Mouse (Mus musculus) R1 (cell line): ENCODE data around the gene Sel1l.

Experiments used
- DNase-seq: peaks from one replicate; pipeline ENCODE4 v3.0.0-alpha.2; 2018; ENCODE audit warnings: low read depth, low spot score

The Sel1l gene

DNA sequence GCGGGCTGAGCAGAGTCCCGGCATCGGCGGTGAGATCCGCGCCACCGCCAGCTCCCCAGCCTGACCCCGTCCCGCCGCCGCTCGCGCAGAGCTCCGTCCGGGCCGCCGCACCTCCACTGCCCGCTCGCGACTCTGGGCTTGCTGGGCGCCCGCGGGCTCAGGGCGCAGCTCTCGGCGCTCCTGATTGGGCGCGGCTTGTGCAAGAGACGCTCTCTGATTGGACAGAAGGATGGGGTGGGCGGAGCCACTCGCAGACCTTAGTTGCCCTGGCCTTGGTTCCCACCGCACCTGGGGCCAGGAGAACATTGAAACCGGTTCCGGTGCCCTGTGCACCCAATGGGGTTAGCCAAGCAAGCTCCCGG lies 70.0 kb downstream of the Sel1l start:
- peak; percentile 92 for DNase-seq

DNA sequence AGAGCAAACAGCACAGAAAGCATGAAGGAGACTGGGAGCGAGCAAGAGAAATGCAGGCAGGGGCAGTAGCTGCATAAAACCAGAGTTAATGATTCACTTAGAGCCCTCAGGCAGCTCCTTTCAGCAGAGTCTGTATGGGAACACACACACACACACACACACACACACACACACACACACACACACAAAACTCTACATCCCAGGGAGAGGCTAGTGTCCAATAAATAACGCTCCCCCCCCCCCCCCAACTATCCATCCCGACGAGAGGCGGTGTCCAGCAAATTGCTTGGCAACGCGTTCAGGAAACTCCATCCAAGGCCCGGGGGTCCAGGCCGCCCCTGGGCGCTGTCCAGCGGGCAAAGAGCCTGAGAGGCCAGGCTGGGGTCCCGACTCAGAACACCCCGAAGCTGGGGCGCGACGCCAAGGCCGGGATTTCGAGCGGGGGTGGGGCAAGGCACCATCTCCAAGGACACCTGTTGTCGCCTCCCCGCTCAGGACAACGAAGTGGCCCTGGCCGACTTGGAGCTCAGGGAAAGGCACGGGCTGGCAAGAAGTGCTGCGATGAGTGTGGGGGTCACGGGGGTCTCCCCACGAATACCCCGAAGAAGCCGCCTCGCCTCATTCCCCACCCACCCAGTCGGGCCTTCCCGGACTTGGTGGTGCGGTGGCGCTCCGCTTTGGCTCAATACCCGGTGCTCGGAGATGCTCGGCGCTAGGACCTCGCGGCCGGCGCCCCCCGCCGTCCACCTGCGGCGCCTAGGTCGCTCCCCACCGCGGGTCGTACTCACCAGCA lies 70.5 kb downstream of the Sel1l start:
- peak; percentile 61 for DNase-seq

DNA sequence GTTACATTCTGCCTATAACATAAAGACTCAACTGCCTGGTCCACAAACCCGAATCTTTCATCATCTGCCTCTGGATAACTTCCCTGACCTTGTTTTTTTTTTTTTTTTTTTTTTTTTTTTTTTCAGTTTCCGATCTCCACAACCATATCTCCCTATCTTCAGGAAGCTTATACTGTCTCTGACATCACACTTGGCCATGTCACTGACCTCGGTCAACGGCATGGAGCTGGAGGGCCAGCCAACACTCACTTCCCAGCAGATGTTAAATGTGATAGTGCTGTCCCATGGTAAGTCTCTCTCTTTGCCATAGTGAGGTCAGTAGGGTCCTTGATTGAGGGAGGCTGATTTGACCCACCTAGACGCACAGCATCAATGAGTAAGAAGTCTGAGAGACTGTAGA lies 72.6 kb downstream of the Sel1l start:
- no peak for DNase-seq

DNA sequence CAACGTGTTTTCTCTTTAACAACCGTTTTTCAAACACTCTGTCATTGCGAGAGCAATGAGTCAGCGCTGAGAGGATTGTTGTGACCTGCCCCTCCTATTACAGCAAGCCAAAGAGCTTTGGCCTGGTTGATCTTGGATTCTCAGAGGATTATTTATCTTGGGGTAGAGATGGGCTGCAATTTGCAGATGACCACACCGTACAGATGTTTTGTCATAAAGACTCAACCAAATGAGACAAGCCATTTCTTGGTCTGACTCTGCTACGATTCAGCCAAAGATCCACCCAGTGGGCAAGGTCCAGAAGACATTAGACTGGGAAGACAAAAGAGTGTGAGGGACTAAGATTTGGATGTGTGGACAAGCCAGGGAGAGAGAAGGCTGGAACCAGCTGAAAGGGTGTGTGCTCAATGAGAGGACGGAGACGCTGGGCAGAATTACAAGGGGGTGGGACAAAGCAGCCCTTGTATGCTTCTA lies 74.1 kb downstream of the Sel1l start:
- no peak for DNase-seq

DNA sequence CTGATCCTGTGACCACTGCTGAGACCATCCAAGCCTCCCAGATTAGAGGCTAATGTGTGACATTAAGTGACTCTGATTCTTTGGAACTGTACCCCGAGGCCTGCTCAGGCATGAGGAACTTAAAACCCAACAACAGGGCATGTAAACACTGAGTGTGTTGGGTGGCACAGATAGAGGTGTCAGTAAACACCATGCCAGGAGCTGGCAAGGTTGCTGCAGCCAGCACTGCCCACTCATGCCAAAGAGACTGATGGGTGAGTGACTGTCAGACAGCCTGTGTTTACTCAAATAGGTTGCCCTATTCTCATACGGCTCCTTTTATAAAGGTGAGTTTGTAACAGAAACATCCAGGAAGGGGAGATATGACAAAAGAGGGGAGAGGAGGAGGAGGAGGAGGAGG lies 80.1 kb downstream of the Sel1l start:
- no peak for DNase-seq

DNA sequence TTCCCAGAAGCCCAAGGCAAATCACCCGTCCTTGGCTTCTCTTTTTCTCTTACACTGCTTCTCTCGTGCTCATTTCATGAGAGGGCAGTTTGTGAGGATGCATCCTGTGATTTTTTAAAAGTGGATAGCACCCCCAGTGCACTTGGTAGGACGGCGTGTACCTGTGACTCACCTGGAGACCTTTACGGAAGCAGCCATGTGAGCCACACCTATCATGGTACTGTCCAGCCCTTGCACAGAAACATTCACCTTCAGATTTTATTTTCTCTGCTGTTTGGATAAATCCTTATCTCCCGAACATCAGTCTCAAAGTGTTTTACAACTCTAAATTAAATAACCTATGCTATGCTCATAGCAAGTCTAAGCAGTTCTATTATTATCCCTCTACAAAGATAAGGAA lies 80.8 kb downstream of the Sel1l start:
- no peak for DNase-seq

DNA sequence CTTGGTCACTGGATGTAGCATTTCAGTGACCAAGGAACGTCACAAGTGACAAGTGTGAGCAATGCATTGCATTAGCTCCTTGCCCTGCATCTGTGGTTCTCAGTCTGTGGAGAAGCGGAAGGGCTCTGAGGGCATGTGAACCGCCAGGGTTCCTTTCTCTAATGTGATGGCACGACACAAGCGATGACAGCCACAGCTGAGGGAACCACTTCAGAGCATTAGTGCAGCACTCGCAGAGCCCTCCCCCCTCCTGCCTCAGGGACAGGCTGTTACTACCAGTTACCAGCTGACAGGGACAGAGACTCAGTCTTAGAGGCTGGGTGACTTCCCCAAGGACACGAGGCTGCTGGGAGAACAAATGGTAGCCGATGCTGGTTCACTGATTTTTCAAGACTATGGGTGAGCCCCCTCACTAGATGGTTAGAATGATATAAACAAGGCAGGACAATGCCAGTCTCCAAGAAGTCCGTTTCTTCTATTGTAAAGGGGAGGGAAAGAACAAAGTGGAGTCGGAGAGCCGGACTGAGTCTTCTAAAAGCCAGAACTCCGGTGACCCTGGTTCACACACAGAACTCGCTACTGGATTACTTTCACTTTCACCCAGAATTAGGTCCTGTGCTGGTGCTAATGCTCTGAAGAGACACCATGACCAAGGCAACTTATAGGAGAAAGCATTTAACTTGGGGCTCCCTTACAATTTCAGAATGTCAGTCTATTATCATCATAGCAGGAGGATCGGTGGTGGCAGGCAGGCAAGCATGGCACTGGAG lies 82.4 kb downstream of the Sel1l start:
- no peak for DNase-seq

DNA sequence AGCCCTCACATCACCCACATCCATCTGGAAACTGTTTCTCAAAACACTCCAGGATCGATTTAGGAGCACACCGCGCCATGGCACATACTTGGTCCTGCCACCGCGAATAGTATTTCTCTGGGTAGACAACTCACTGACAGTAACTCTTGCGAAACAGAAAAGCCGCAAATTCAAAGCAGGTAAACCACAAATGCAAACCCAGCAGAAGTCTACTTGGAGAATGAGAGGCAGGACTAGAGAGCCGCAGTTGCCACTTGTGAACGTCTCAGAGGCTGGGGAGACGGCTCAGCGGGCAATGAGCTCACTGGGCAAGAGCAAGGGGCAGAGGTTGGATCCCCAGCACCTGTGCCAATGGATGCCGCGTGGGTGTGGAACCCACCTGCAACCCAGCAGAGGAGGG lies 83.5 kb downstream of the Sel1l start:
- DNase-seq: no peak

DNA sequence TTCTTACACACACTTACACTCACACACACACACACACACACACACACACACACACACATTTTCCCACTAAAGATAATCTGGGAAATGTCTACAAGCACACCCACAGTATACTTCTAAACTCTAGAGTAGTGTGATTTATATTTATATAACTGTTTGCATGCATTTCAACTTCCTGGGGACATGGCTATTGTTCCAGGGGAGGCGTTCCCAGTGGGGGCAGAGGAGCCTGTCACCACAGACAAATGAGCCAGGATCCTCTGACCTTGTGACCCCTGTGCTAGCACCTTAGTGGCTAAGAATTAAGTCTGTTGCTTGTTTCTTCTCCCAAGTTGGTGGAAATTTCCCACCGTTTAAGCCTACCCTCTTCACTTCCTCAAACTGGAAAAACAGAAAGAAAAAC lies 83.9 kb downstream of the Sel1l start:
- peak; percentile 65 for DNase-seq

DNA sequence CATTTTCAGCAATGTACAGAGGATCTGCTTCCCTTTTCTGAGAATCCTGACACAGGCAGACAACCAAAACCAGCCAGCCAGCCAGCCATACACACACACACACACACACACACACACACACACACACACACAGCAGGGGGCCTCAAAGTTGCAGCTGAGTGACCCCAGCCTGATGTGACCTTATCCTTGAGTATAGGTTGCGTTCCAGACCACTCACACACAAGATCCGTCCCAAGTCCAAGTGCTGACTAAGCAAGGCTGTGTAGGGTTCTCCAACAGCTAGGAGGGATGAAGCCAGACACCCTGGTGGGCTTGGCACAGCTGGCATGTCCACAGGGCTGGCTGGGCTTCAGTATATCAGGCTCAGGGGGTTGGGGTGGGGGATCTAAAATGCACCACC lies 84.5 kb downstream of the Sel1l start:
- DNase-seq: no peak

DNA sequence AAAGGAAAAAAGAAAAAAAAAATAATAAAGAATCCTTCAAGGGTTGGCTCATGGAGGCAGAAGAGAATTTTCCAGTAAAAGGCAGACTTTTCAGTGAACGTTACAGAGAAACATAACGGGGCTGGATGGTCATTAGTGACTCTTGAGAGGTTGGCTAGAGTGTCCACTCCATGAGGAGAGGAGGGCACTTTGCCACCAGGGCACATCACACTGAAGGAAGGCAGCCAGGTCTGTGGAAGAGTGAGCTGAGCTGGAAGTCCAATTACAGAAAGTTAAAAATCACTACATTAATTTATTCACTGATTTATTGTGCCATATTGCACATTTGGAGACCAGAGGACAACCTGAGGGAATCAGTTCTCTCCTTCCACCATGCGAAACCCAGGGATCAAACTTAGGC lies 89.1 kb downstream of the Sel1l start:
- DNase-seq: no peak

DNA sequence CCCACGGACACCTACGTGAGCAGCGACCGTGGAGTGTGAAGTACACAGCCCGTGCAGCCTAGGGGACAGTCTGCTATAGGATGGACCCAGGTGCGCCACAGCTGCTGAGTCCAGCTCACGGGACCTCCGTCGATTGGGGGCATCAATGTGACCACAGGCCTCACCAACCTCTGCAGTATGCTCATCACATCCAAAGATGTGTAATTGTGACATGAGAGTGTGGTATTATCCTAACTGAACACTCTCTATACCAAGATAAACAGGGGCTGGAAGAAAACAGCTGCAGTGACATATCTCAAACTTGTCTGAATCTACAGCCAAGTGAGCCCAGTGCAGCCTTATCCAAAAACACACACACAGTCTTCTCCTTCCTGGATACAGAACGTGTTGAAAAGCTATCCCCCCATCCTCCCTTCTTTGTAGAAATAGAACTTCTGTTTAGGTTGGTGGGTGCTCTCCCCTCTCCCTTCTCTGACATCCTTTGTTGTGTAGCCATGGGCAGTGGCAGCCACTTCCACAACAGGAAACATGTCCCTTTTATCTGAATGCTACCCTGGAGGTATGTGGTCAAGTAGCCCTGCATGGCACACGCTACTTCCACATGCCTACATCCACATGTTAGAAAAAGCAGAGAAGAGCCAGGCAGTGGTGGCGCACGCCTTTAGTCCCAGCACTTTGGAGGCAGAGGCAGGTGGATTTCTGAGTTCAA lies 90.9 kb downstream of the Sel1l start:
- no peak for DNase-seq

DNA sequence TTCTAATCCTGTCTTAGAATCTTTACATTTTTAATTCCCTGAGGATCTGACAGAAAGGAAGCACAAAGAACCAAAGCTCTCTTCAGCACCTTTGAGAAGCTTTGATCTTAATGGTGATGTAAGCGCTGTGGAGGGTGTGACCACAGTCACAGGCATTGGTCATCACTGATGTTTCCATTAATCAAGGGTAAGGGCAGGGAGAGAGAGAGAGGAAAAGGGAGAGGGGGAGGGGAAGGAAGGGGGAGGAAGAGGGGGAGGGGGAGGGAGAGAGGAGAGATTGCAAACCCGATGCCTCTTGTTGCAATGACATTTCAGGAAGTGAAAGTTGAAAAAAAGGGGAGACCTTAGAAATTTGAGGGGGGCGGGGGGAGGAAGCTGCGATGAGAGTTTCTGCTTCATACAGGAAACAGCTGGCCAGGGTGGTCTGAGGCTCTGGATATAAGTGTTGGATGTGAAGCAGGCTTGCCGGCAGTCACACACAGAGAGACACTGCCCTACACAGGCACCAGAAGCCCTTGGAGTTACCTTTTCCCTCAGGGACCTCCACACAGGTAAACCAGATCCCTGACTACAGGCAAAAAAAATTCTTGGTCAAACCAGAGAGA lies 92.3 kb downstream of the Sel1l start:
- DNase-seq: no peak
